Mouse (Mus musculus) gastrocnemius, postnatal 10 days (tissue): ENCODE results near the gene Mdm2. TPM values are rescaled to one million over a fixed set of nuclear protein-coding genes. Genes with fewer than 3 reads are reported as not detected.
"Not testable (repeated sequence)": the region's sequence is repeated elsewhere in the genome, so short reads cannot be mapped to it uniquely, and the experiment has no call there.

ENCODE experiments used
- DNase-seq: peaks from one replicate; pipeline ENCODE4 v3.0.0; 2021; ENCODE audit warnings: mixed read lengths
- total RNA-seq, 2 experiments: library from RNA; stranded (reverse); gene quantifications; 2 replicates each; pipeline ENCODE4 v1.2.3; 2021

Gene Mdm2
- total RNA-seq, 2 experiments from 2014 or later = 34.1 to 36.4 TPM

GRCm38 (mm10) chr10:117749050-117749686, 38.6 kb upstream of the Mdm2 start:
- no peak for DNase-seq

- DNase-seq = no peak
Observed at GRCm38 (mm10) chr10:117748276-117749049, 37.9 kb upstream of the Mdm2 start.

GRCm38 (mm10) chr10:117747711-117748110, 37.2 kb upstream of the Mdm2 start:
- no peak for DNase-seq

GRCm38 (mm10) chr10:117746297-117746883, 35.8 kb upstream of the Mdm2 start, which contains the start of gene Slc35e3:
TSS of gene Slc35e3 (minus strand) at chr10:117746365.
- peak; percentile 98 for DNase-seq

- not testable (repeated sequence) for DNase-seq
Observed at GRCm38 (mm10) chr10:117745570-117746296, 35.2 kb upstream of the Mdm2 start.

GRCm38 (mm10) chr10:117743917-117744316, 33.4 kb upstream of the Mdm2 start:
- DNase-seq = no peak

GRCm38 (mm10) chr10:117743182-117743581, 32.6 kb upstream of the Mdm2 start:
- no peak for DNase-seq

- DNase-seq = no peak
Observed at GRCm38 (mm10) chr10:117742618-117743017, 32.1 kb upstream of the Mdm2 start.

- DNase-seq = no peak
Observed at GRCm38 (mm10) chr10:117741698-117742475, 31.3 kb upstream of the Mdm2 start.

- no peak for DNase-seq
Observed at GRCm38 (mm10) chr10:117740921-117741320, 30.4 kb upstream of the Mdm2 start.

GRCm38 (mm10) chr10:117740171-117740570, 29.6 kb upstream of the Mdm2 start:
- no peak for DNase-seq

- no peak for DNase-seq
Observed at GRCm38 (mm10) chr10:117739648-117739948, 29.0 kb upstream of the Mdm2 start.

- no peak for DNase-seq
Observed at GRCm38 (mm10) chr10:117738928-117739647, 28.5 kb upstream of the Mdm2 start.

- DNase-seq = no peak
Observed at GRCm38 (mm10) chr10:117738140-117738921, 27.8 kb upstream of the Mdm2 start.

GRCm38 (mm10) chr10:117737498-117737897, 26.9 kb upstream of the Mdm2 start:
- DNase-seq = not testable (repeated sequence)

GRCm38 (mm10) chr10:117737075-117737474, 26.5 kb upstream of the Mdm2 start:
- DNase-seq = no peak

GRCm38 (mm10) chr10:117736573-117736972, 26.0 kb upstream of the Mdm2 start:
- no peak for DNase-seq

- not testable (repeated sequence) for DNase-seq
Observed at GRCm38 (mm10) chr10:117735396-117735795, 24.8 kb upstream of the Mdm2 start.

- not testable (repeated sequence) for DNase-seq
Observed at GRCm38 (mm10) chr10:117734104-117734852, 23.7 kb upstream of the Mdm2 start.

- not testable (repeated sequence) for DNase-seq
Observed at GRCm38 (mm10) chr10:117733626-117734025, 23.1 kb upstream of the Mdm2 start.
